Mouse (Mus musculus): ENCODE data around the gene Icmt. TPM values are rescaled to one million over a fixed set of nuclear protein-coding genes. Genes with fewer than 3 reads are reported as not detected.
A peak's percentile ranks its signal among the peaks of the same experiment; 100 is the strongest.

The Icmt gene
- total and polyA plus RNA-seq, 2 experiments from 2014 or later = 16.4 to 42.6 TPM

DNA sequence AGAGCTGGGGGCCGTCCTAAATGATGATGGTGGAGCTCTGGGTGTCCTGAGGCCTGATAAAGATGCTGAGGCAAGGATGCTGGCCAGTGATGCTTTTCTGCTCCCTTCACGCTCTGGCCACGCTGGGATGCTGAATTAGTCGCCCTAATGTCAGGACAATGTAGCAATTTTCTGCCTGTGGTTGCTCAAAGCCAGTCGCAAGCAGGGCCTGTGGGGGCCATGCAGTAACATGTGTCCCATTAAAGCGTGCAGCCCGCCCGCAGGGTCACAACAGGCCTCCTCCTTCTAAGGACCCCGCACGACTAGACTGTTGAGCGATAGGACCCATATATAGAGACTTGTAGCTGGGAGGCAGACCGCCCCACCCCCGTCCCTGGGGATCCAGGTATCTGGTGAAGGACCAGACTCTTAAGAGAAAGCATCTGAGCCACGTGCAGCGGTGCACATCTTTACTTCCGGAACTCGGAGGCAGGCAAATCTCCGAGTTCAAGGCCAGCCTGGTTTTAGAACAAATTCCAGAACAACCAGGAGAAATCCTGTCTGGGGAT is 8.6 kb upstream of the Icmt start:
- no peak for TF ChIP-seq CTCF (IDR thresholded peaks at IDR 0.05; ENCODE audit: low read depth)
- Histone ChIP-seq H3K27ac (no peak overlapping the region), H3K9me3 (ENCODE audit: low read length) (no peaks in the 10 kb centered on the region), H3K36me3 (ENCODE audit: insufficient read depth, low read length) (no peaks in the 10 kb centered on the region), H3K4me3 (ENCODE audit: low read length) (no peak overlapping the region), H3K27me3 (ENCODE audit: insufficient read depth, low read length) (peaks cover 59% of the 10 kb centered on the region), H3K4me1 (ENCODE audit: insufficient read depth, low read length) (peaks cover 19% of the 10 kb centered on the region), H3K9ac (replicated peaks; ENCODE audit: low read length) (no peak overlapping the region), H3K4me2 (ENCODE audit: low read depth, low read length) (no peak overlapping the region)
- ATAC-seq (no peak), DNase-seq (ENCODE audit: low spot score) (no peak)
- WGBS = 27% methylated on average over 18 of the region's 18 CpGs

DNA sequence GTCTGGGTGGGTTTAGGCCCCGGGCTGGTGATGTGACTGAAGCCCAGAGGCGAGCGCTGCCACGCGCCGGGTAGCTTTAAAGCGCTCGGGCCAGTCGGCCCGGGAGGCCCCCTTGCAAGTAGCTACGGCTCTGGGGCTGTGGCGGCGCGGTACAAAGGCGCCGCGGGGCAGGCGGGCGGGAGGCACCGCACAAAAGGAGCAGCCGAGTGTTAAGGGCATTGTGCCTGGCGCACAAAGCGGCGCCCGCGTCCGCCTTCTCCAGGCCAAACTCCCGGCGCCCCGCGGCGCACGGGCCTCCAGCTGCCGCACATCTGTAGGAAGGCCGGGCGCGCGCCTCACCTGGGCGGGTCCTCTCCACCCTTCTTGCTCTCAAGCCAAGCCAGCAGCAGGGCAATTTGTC is 6.6 kb upstream of the Icmt start:
- Histone ChIP-seq H3K27me3 (ENCODE audit: insufficient read depth, low read length) (peaks cover 57% of the 10 kb centered on the region), H3K9me3 (ENCODE audit: low read length) (no peaks in the 10 kb centered on the region), H3K27ac (no peak overlapping the region), H3K9ac (replicated peaks; ENCODE audit: low read length) (no peak overlapping the region), H3K36me3 (ENCODE audit: insufficient read depth, low read length) (no peaks in the 10 kb centered on the region), H3K4me2 (ENCODE audit: low read depth, low read length) (peak overlapping the region; percentile 51), H3K4me3 (ENCODE audit: low read length) (peak overlapping the region; percentile 28), H3K4me1 (ENCODE audit: insufficient read depth, low read length) (peaks cover 19% of the 10 kb centered on the region)
- no peak for TF ChIP-seq CTCF (IDR thresholded peaks at IDR 0.05; ENCODE audit: low read depth)
- WGBS = under 1% methylated on average over 36 of the region's 39 CpGs
- ATAC-seq (no peak), DNase-seq (ENCODE audit: low spot score) (no peak)

DNA sequence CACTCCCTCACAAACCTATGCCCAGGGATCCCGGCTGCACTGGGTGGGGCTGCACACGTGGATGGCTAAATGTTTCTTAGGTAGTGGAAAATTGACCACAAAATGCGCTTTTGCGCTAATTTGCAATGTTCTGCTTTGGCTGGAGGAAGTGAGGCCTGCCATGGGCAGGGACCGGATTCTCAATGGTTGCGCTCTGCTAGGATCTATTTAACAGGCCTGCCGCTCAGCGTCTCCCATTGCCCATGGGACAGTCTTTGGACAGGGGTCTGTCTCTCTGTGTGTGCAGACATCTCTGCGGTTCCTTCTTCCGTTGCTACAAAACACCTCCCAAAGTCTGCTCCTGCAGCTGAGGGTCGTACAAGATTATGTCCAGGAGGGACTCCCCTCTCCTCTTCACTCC is 6.0 kb upstream of the Icmt start:
- H3K4me1 ChIP-seq (ENCODE audit: insufficient read depth, low read length) = peaks cover 18% of the 10 kb centered on the region
- DNase-seq (ENCODE audit: low spot score) (no peak), ATAC-seq (no peak)
- no peak overlapping the region for H3K27ac ChIP-seq
- no peak overlapping the region for H3K4me2 ChIP-seq (ENCODE audit: low read depth, low read length)
- H3K4me3 ChIP-seq (ENCODE audit: low read length) = no peak overlapping the region
- no peaks in the 10 kb centered on the region for H3K9me3 ChIP-seq (ENCODE audit: low read length)
- H3K27me3 ChIP-seq (ENCODE audit: insufficient read depth, low read length) = peaks cover 56% of the 10 kb centered on the region
- 21% methylated on average over 11 of the region's 11 CpGs for WGBS
- TF ChIP-seq CTCF (IDR thresholded peaks at IDR 0.05; ENCODE audit: low read depth) = no peak
- H3K36me3 ChIP-seq (ENCODE audit: insufficient read depth, low read length) = no peaks in the 10 kb centered on the region
- H3K9ac ChIP-seq (replicated peaks; ENCODE audit: low read length) = no peak overlapping the region

DNA sequence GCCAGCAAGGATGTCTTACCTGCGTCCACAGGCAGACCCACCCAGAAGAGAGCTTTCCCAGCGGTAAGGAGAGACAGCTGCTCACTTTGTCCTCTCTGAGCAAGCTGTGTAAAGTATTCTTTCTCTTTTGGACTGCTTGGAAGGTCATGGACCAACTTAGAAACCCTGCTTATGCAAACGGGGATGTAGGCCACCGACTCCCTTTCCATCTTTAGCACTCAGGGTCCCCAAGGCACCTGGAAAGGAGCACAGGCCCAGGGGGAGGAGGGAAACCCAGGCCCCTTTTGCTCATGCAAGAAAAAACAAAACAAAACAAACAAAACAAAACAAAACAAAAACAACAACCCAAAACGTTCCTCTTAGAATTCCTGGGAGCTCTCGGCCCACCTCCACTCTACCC is 5.5 kb upstream of the Icmt start, which contains the start of gene Hes3:
Gene Hes3, minus strand, starts transcription at position 101 of the 400 bp plus-strand sequence.
- TF ChIP-seq CTCF (IDR thresholded peaks at IDR 0.05; ENCODE audit: low read depth) = no peak
- no peaks in the 10 kb centered on the region for H3K36me3 ChIP-seq (ENCODE audit: insufficient read depth, low read length)
- H3K9ac ChIP-seq (replicated peaks; ENCODE audit: low read length) = no peak within 1 kb of the TSS
- H3K27ac ChIP-seq = no peak within 1 kb of the TSS
- no peak for ATAC-seq
- peak within 1 kb of the TSS; percentile 28 for H3K4me3 ChIP-seq (ENCODE audit: low read length)
- H3K9me3 ChIP-seq (ENCODE audit: low read length) = no peaks in the 10 kb centered on the region
- peaks cover 51% of the 10 kb centered on the region for H3K27me3 ChIP-seq (ENCODE audit: insufficient read depth, low read length)
- WGBS = 8% methylated on average over 6 of the region's 6 CpGs
- peaks cover 12% of the 10 kb centered on the region for H3K4me1 ChIP-seq (ENCODE audit: insufficient read depth, low read length)
- DNase-seq (ENCODE audit: low spot score) = no peak
- peak within 1 kb of the TSS; percentile 51 for H3K4me2 ChIP-seq (ENCODE audit: low read depth, low read length)

- H3K4me1 ChIP-seq (ENCODE audit: insufficient read depth, low read length) = peaks cover 11% of the 10 kb centered on the region; the same call in 1 of the 2 replicates
- no peak overlapping the region for H3K4me3 ChIP-seq (ENCODE audit: low read length)
- no peak for TF ChIP-seq CTCF (IDR thresholded peaks at IDR 0.05; ENCODE audit: low read depth)
- H3K4me2 ChIP-seq (ENCODE audit: low read depth, low read length) = no peak overlapping the region
- no peak for ATAC-seq
- H3K9ac ChIP-seq (replicated peaks; ENCODE audit: low read length) = no peak overlapping the region
- DNase-seq (ENCODE audit: low spot score) = peak; percentile 59
- no peaks in the 10 kb centered on the region for H3K9me3 ChIP-seq (ENCODE audit: low read length)
- no peaks in the 10 kb centered on the region for H3K36me3 ChIP-seq (ENCODE audit: insufficient read depth, low read length)
- no peak overlapping the region for H3K27ac ChIP-seq
- WGBS = 9% methylated on average over 12 of the region's 12 CpGs
- peaks cover 46% of the 10 kb centered on the region for H3K27me3 ChIP-seq (ENCODE audit: insufficient read depth, low read length)
These were observed 4.8 kb upstream of the Icmt start for GRCm38 (mm10) chr4:152292102-152292765.

DNA sequence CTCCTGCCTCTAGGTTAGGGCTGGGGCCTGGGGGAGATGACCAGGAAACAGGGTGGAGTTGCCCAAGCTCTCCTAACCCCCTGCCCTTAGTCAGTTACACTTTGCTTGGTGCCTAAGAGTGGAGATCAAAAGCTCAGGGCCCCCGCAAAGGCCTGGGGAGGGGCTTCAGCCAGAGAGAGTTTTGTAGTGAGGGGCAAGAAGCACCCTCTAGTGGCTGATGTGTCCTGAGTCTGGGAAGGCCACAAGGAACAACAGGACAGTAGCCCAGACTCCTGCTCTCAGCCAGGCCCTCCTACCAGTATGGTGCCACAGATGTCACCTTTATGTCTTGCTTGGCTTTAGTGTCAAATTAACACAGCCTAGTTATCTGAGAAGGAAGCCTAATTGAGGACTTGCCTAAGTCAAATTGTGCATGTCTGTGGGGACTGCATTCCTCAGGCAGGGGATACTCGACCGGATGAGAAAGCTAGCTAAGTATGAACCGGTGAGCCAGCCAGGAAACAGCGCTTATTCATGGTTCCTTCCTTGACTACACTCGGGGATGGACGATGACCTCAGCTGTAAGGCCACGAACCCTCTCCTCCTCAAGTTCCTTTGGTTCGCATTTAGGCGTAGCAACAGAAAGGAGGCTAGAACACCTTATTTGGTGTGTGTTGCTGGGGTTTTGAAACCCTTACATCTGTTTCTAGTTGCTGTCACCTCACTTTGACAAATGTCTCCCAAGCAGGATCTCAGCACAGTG is 2.7 kb upstream of the Icmt start:
- peaks cover 14% of the 10 kb centered on the region; the same call in 1 of the 2 replicates for H3K4me1 ChIP-seq (ENCODE audit: insufficient read depth, low read length)
- peak; percentile 62 for TF ChIP-seq CTCF (IDR thresholded peaks at IDR 0.05; ENCODE audit: low read depth)
- H3K9ac ChIP-seq (replicated peaks; ENCODE audit: low read length) = no peak overlapping the region
- DNase-seq (ENCODE audit: low spot score) (no peak), ATAC-seq (no peak)
- peaks cover 38% of the 10 kb centered on the region for H3K27me3 ChIP-seq (ENCODE audit: insufficient read depth, low read length)
- H3K4me2 ChIP-seq (ENCODE audit: low read depth, low read length) = no peak overlapping the region
- 46% methylated on average over 10 of the region's 10 CpGs for WGBS
- H3K4me3 ChIP-seq (ENCODE audit: low read length) = no peak overlapping the region
- no peak overlapping the region for H3K27ac ChIP-seq
- H3K9me3 ChIP-seq (ENCODE audit: low read length) = no peaks in the 10 kb centered on the region
- H3K36me3 ChIP-seq (ENCODE audit: insufficient read depth, low read length) = no peaks in the 10 kb centered on the region
